ENCODE assay signal across 8 mouse cellular contexts in the genomic region with DNA sequence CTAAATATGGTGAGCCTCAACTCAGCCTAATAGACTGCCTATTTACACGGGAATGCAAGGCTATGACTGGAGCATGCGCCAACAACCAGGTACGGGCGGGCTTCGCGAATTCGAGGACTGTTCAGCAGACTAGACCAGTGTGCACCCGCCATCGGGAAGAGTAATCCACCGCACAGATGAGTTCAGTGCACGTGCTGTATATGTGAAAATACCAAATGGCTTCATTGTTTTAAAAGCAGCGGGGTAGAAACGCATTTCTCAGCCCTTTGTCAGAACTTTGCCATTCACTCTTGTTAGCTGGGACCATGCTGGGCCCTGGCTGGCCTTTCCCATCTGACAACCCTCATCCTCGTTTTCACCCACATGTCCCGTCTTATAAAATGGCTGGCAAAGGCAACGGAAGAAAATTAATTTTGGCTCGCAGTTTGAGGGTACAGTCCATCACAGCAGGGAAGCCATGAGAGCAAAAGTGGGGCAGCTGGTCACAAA. TPM values are rescaled to one million over a fixed set of nuclear protein-coding genes. Genes with fewer than 3 reads are reported as not detected.
DNase-seq lines count a peak whose midpoint lies in the region; ATAC-seq and TF ChIP-seq lines count a peak whose summit lies in the region.

No protein-coding gene starts in this region.

- H3K27me3 ChIP-seq in heart, embryonic 15.5 days, result peaks cover 4% of the 10 kb centered on the region; the same call in 1 of the 2 replicates
- 0 out of 2 replicates have a peak, but pooled peaks cover 2% of the 10 kb centered on the region for H3K27me3 ChIP-seq in limb, embryonic 11.5 days (ENCODE audit: control insufficient read depth, insufficient read depth, low read length)
- no peaks in the 10 kb centered on the region for H3K27me3 ChIP-seq in neural tube, embryonic 11.5 days (ENCODE audit: control insufficient read depth, insufficient read depth, low read length)

- TF ChIP-seq CTCF in embryonic fibroblast, embryonic 13.5 days (IDR thresholded peaks at IDR 0.05; ENCODE audit: borderline replicate concordance, insufficient read depth, low read length), result no peak

- no peak for ATAC-seq in heart, embryonic 15.5 days (replicated peaks; ENCODE audit: insufficient number of reproducible peaks, insufficient read depth, low FRiP score, low read depth)
- no peak for ATAC-seq in limb, embryonic 11.5 days (ENCODE audit: insufficient number of reproducible peaks, low FRiP score, low TSS enrichment, low read depth)
- peak; percentile 43; the same call in 1 of the 2 replicates for ATAC-seq in neural tube, embryonic 11.5 days (ENCODE audit: insufficient read depth, low FRiP score, low TSS enrichment)

- no peaks in the 10 kb centered on the region for H3K9me3 ChIP-seq in heart, embryonic 15.5 days (replicated peaks)
- H3K9me3 ChIP-seq in limb, embryonic 11.5 days (ENCODE audit: control insufficient read depth, low read length), result no peaks in the 10 kb centered on the region
- H3K9me3 ChIP-seq in neural tube, embryonic 11.5 days (ENCODE audit: control insufficient read depth, low read length), result no peaks in the 10 kb centered on the region

- intact Hi-C loops in heart, postnatal 14 days (cut with DNase I), result no loop called here
- intact Hi-C loops in gastrocnemius, postnatal 14 days (cut with DNase I; ENCODE audit: low total_unique reads), result no loop called here

- peak overlapping the region; percentile 66 for H3K4me3 ChIP-seq in heart, embryonic 15.5 days
- H3K4me3 ChIP-seq in embryonic fibroblast, embryonic 13.5 days (ENCODE audit: insufficient read depth, low read length), result peak overlapping the region; percentile 90
- H3K4me3 ChIP-seq in limb, embryonic 11.5 days (ENCODE audit: low read depth, low read length), result peak overlapping the region; percentile 86
- peak overlapping the region; percentile 86 for H3K4me3 ChIP-seq in neural tube, embryonic 11.5 days (ENCODE audit: low read depth, low read length)

- H3K36me3 ChIP-seq in heart, embryonic 15.5 days, result no peaks in the 10 kb centered on the region
- H3K36me3 ChIP-seq in limb, embryonic 11.5 days (ENCODE audit: control insufficient read depth, insufficient read depth, low read length), result no peaks in the 10 kb centered on the region
- no peaks in the 10 kb centered on the region for H3K36me3 ChIP-seq in neural tube, embryonic 11.5 days (ENCODE audit: control insufficient read depth, insufficient read depth, low read length)

- H3K9ac ChIP-seq in heart, embryonic 15.5 days, result peak overlapping the region; percentile 83
- H3K9ac ChIP-seq in limb, embryonic 11.5 days (ENCODE audit: low read length), result no peak overlapping the region
- no peak overlapping the region; the same call in 1 of the 2 replicates for H3K9ac ChIP-seq in neural tube, embryonic 11.5 days (ENCODE audit: low read length)

- TF ChIP-seq POLR2A in embryonic fibroblast, embryonic 13.5 days (IDR thresholded peaks at IDR 0.05; ENCODE audit: low read depth, low read length), result no peak

- 59% methylated on average over 17 of the region's 17 CpGs for WGBS in heart, embryonic 15.5 days
- 63% methylated on average over 17 of the region's 17 CpGs for WGBS in limb, embryonic 11.5 days
- 62% methylated on average over 17 of the region's 17 CpGs for WGBS in neural tube, embryonic 11.5 days

- no peak for DNase-seq in heart, postnatal 14 days
- peak; percentile 71 for DNase-seq in Muller cell, postnatal 12 days (ENCODE audit: inconsistent ontology term)
- no peak for DNase-seq in limb, embryonic 11.5 days (ENCODE audit: low spot score)
- DNase-seq in neural tube, embryonic 11.5 days (ENCODE audit: low spot score), result peak; percentile 18
- no peak for DNase-seq in natural killer cell, adult 2 months (ENCODE audit: low spot score in 2 of 2)
- no peak for DNase-seq in gastrocnemius, postnatal 14 days

- H3K4me2 ChIP-seq in heart, embryonic 15.5 days, result peak overlapping the region; percentile 93
- H3K4me2 ChIP-seq in limb, embryonic 11.5 days (ENCODE audit: low read depth, severe bottlenecking), result peak overlapping the region; percentile 71
- H3K4me2 ChIP-seq in neural tube, embryonic 11.5 days (ENCODE audit: low read depth), result peak overlapping the region; percentile 79

- H3K4me1 ChIP-seq in heart, embryonic 15.5 days (replicated peaks), result peaks cover 16% of the 10 kb centered on the region
- peaks cover 10% of the 10 kb centered on the region; the same call in 1 of the 2 replicates for H3K4me1 ChIP-seq in embryonic fibroblast, embryonic 13.5 days (ENCODE audit: control insufficient read depth, insufficient read depth, low read length)
- peaks cover 1% of the 10 kb centered on the region for H3K4me1 ChIP-seq in limb, embryonic 11.5 days (ENCODE audit: control insufficient read depth, insufficient read depth, low read length)
- H3K4me1 ChIP-seq in neural tube, embryonic 11.5 days (ENCODE audit: control insufficient read depth, insufficient read depth, low read length), result 0 out of 2 replicates have a peak, but pooled peaks cover 3% of the 10 kb centered on the region

- H3K27ac ChIP-seq in heart, embryonic 15.5 days, result no peak overlapping the region
- no peak overlapping the region for H3K27ac ChIP-seq in embryonic fibroblast, embryonic 13.5 days (ENCODE audit: insufficient read depth, low read length)
- no peak overlapping the region for H3K27ac ChIP-seq in limb, embryonic 11.5 days (replicated peaks; ENCODE audit: low read depth, low read length)
- no peak overlapping the region for H3K27ac ChIP-seq in neural tube, embryonic 11.5 days (ENCODE audit: low read depth, low read length)

RNA-seq across cellular contexts. Expression of a gene that starts 0.5 kb away (rescaled TPM):
- 3.4 and 3.6 TPM in 2 replicates for polyA plus RNA-seq in heart, embryonic 15.5 days (2015; fragmentation: Nextera tagmentation; extraction: Ambion mirVana)
- total RNA-seq in heart, postnatal 14 days (2021), result 1 to 10 TPM; 8.4 to 9.7 TPM
- 96.0 and 103 TPM in 2 replicates for polyA plus RNA-seq in embryonic fibroblast, embryonic 13.5 days (2011; ENCODE audit: insufficient read length, low read depth, missing spikeins)
- polyA plus RNA-seq in limb, embryonic 11.5 days (2014; fragmentation: Nextera tagmentation; extraction: Ambion mirVana), result 5.9 and 7.6 TPM in 2 replicates
- 10.6 and 11.5 TPM in 2 replicates for polyA plus RNA-seq in neural tube, embryonic 11.5 days (2014; fragmentation: Nextera tagmentation; extraction: Ambion mirVana)
- 10 to 100 TPM in 1 of 2 experiments, 1 to 10 TPM in 1; 6.9 to 10.1 TPM for total RNA-seq in gastrocnemius, postnatal 14 days (2021)

RNA-seq across cellular contexts. Expression of a gene that starts 31.2 kb away (rescaled TPM):
- 7.1 and 7.2 TPM in 2 replicates for polyA plus RNA-seq in heart, embryonic 15.5 days (2015; fragmentation: Nextera tagmentation; extraction: Ambion mirVana)
- 10 to 100 TPM; 45.4 to 46.2 TPM for total RNA-seq in heart, postnatal 14 days (2021)
- polyA plus RNA-seq in embryonic fibroblast, embryonic 13.5 days (2011; ENCODE audit: insufficient read length, low read depth, missing spikeins), result 38.5 and 45.1 TPM in 2 replicates
- 16.1 and 16.9 TPM in 2 replicates for polyA plus RNA-seq in limb, embryonic 11.5 days (2014; fragmentation: Nextera tagmentation; extraction: Ambion mirVana)
- polyA plus RNA-seq in neural tube, embryonic 11.5 days (2014; fragmentation: Nextera tagmentation; extraction: Ambion mirVana), result 17.2 and 23.0 TPM in 2 replicates
- total RNA-seq in gastrocnemius, postnatal 14 days (2021), result 10 to 100 TPM; 36.9 to 40.9 TPM

Comparison
In these comparisons a context has a peak if more than half of its experiments do, and no peak if none do; other contexts are left out.
1. DNase-seq: peak in Muller cell, postnatal 12 days (single experiment) and neural tube, embryonic 11.5 days (single experiment); none in heart, postnatal 14 days (0 of 2), limb, embryonic 11.5 days (single experiment), natural killer cell, adult 2 months (0 of 2) and gastrocnemius, postnatal 14 days (single experiment).
2. Peak in every context shown above with its lines, with median percentiles within 50 percentile points of each other: H3K4me2 ChIP-seq and H3K4me3 ChIP-seq.